Mouse (Mus musculus) thymus, postnatal 10 days (tissue): ENCODE data around the gene Tns4.
A peak's percentile ranks its signal among the peaks of the same experiment; 100 is the strongest.

Source experiments
- DNase-seq, 2 experiments: peaks; one replicate each; pipeline ENCODE4 v3.0.0; 2021; ENCODE audit warnings: low spot score in 2 of 2

Tns4 gene

DNA sequence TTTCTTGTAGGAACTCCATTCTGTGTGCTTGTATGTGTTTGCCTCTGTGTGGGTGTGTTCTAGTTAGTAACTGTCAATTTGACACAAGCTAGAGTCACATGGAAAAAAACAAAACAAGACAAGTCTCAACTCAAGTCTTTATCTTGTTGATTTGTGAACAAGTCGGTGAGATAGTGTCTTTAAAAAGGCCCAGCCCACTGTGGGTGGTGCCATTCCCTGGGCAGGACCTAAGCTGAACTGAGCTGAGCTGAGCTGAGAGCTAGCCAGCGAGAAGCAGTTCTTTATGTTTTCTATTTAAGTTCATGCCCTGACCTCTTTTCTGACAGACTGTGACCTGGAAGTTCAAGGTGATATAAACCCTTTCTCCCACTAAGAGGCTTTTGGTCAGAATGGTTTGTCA, 2.6 kb upstream of the Tns4 start:
- no peak for DNase-seq

DNA sequence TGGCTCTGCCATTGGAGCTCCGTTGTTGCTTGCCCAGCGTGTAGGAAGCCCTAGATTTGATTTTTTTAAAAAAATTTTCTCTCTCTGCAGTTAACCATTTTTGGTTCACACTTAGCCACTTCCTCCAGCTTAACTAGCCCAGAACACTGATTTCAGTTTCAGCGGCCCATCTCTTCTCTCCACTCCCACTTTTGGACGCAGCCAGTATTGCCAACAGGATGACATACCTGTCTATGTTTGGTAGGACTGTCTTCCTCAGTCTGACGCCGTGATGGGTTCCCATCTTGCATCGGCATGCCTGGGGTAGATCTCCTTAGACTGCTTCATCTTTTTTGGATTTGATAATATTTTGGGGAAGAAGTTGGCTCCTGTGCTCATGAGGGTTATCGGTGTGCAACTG, 1.3 kb upstream of the Tns4 start:
- DNase-seq: peak in 1 of 2 experiments; percentile 31

DNA sequence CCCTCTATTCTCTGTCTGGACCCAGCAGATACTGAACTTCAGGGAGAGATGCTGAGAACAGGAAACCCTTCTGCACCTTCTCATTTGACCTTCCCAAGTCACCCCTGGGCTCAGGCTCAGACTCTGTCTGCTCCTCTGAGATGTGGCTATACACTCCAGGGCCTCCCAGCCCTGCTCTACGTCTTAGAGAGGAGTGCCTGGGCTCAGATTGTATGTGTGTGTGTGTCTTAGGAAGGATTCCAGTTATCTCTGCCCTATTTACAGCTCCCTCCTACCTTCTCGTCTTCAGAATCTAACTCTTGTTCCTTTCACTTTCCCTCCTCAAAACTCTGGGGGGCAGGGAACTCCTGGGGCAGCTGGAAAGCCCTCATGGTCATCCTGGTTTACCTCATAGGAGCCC, 620 bp downstream of the Tns4 start:
- DNase-seq: no peak

GRCm38 (mm10) chr11:99084366-99084765, 4.7 kb downstream of the Tns4 start:
- no peak for DNase-seq

GRCm38 (mm10) chr11:99083516-99083915, 5.6 kb downstream of the Tns4 start:
- no peak for DNase-seq

- no peak for DNase-seq
Measured at GRCm38 (mm10) chr11:99082098-99082497, 7.0 kb downstream of the Tns4 start.

DNA sequence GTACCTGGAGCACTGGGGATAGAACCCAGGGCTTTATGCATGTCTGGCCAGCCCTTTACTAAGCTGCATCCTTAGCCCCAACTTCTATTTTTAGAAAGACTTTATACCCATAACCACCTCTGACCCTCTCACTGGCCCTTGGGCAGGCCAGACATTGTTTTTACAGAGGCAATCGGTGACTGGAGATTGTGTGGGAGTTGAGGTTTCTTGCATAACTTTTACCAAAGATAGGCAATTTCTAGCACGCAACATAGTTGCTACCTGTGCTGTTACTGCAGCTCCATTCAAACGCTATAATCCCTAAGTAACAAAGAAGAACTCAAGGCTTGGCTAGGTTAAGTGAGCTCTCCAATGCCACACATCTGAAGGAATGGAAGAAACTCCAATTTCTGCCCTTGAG, 7.5 kb downstream of the Tns4 start:
- no peak for DNase-seq

DNA sequence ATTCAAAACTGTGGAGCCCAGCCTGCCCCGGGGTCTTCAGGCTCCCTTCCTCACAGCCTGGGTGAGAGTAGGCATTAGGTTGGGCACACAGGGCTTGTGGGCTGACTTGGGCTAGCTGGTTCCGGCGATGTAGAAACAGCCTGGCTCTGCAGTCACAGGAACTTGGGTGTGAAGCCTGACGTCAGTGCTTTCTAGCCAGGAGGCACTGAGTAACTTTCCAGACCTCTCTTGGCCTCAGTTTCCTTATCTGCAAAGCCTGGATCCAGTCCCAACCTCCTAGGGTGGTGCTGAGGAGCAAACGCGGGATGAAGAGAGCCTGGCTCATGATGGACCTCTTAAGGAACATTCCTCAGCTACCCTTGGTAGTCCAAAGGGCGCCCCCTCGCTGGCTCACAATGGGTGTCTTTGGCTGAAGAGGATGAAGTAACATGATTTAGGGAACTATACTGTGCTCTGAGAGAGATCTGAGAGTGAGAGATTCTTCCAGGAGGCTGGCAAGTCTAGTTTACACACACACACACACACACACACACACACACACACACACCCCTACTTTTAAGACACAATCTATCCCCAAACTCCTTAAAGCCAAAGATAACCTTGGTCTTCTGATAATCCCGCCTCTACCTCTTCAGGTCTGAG, 8.1 kb downstream of the Tns4 start:
- DNase-seq: no peak

DNA sequence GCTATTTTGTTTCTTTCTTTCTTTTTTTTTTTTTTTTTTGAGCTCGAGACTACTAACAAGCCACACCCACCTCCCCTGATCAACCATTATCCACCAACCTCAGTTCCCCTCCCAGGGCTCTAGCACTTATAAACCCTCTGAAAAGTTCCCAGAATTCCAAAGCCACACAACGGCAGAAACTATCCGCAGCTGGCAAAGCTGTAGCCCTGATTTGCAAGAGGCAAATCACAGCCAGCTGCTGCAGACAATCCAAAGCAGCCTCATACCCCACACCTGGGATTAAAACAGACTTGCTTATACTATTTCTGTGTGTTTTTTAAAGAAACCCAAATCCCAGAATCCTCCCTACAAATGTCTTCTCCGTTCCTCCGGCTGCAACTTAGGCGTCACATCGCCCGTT, 11.2 kb downstream of the Tns4 start:
- no peak for DNase-seq

DNA sequence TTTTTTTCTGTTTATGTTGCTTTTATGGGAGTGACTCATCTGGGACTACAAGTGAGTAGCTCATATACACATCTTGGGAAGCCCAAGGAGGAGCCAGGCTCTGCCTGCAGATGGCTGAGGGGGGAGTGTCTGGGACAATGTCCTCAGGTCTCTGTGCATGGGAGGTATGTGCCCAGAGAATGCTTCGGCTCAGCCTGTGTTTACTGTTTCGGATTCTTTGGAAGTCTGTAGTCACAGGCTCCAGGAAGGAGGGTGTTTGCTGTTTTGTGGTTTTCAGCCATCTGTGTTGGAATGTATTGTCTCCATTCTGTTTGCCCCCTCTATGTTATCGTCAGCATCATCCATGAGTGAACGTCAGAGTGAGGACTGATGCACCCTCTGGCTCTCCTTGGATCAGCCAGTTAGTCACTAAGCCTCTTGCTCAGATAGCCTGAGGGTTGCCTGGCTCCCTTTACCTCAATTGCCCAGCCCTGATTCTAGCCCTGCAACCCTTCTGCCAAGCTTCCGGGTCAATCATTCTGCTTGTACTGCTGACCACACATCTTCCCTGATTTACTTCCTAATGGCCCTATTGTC, 12.3 kb downstream of the Tns4 start:
- no peak for DNase-seq

DNA sequence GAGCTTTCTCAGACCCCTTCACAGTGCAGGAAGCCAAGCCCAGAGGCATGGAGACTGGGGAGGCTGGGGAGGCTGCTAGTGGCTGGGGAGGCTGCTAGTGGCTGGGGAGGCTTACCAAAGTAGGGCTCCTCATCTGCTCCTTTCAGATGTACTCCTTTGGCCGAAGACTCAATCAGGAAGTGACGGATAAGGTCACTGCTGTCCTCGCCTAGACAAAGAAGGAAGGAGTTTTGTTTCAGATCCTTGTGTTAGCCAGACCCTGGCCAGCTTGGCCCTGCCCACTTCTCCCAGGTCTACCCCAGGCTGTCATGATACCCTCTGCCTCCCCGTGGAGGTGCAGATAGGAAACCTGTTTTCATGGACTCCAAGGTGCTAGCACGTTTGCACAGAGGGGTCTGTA, 15.3 kb downstream of the Tns4 start:
- no peak for DNase-seq

- no peak for DNase-seq
Measured at GRCm38 (mm10) chr11:99071866-99072265, 17.2 kb downstream of the Tns4 start.

DNA sequence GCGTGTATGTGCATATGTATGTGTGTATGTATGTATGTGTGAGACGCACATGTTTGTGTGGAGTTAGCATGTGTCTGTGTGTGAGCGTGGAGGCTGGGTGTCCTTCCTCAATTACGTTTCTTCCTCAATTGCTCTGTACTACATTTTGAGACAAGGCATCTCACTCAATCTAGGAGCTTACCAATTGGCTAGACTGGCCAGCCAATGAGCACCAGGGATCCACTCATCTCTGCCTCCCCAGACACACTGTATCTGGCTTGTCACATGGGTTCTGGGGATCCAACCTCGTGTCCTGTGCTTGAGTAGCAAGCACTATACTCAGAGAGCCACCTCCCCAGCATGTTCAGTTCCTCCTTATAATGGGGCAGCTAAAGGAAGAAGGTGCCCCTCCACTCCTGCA, 20.7 kb downstream of the Tns4 start:
- DNase-seq: no peak

DNA sequence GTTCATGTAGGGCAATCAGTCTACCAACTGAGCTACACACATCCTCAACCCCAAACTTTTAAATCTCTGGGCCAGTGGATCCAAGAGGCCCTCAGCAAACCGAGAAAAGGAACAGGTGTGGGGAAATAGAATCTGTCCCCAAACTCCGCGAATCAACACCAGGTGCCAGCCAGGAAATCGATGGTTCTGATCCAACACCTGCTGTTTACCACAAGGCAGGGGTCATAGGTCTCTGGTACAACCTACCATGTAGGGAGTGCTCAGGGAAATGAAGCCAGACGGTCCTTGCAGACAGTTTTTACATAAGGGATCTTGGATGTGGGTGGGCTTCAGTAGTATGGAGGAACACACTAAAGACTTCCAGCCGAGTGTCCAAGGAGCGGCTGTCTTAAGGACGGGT, 21.5 kb downstream of the Tns4 start:
- DNase-seq: no peak

- peak; percentile 53 to 86 for DNase-seq
Measured at GRCm38 (mm10) chr11:99065979-99066378, 23.1 kb downstream of the Tns4 start.

DNA sequence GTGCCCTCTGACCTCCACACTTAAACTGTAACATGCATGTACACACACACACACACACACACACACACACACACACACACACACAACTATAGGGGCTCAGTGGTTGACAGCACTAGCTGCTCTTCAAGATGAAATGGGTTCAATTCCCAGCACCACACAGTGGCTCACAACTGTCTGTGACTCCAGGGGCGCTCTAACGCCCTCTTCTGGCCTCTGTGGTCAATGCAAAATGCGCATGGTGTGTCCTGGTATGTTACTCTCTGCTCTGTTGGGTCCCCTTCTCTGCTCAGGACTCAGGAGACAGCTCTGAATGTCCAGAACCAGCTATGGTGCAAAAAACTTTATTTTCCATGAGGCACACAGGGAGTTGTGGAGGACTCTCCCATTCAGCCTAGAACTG, 23.8 kb downstream of the Tns4 start:
- DNase-seq: no peak

- DNase-seq: no peak
Measured at GRCm38 (mm10) chr11:99063406-99064131, 25.5 kb downstream of the Tns4 start.

- DNase-seq: no peak
Measured at GRCm38 (mm10) chr11:99062661-99063060, 26.4 kb downstream of the Tns4 start.

DNA sequence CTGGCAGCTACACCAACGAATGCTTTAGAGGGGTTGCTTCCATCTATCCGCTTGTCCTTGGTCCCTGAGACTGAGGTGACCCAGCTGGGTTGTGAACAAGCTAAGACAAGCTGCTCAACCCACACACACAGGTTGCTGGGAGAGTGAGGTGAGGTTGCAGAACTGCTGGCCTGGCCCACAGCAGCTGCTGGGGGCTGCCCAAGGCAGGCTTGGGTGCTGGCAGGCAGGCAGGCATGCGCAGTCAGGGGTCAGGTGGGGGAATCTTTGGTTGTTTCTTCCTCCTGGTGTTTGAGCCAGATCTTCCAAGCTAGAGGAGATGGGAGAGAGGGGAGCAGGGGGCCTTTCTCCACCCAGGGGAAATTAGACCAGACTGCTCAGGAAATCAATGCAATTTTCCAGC, 28.7 kb downstream of the Tns4 start:
- no peak for DNase-seq

DNA sequence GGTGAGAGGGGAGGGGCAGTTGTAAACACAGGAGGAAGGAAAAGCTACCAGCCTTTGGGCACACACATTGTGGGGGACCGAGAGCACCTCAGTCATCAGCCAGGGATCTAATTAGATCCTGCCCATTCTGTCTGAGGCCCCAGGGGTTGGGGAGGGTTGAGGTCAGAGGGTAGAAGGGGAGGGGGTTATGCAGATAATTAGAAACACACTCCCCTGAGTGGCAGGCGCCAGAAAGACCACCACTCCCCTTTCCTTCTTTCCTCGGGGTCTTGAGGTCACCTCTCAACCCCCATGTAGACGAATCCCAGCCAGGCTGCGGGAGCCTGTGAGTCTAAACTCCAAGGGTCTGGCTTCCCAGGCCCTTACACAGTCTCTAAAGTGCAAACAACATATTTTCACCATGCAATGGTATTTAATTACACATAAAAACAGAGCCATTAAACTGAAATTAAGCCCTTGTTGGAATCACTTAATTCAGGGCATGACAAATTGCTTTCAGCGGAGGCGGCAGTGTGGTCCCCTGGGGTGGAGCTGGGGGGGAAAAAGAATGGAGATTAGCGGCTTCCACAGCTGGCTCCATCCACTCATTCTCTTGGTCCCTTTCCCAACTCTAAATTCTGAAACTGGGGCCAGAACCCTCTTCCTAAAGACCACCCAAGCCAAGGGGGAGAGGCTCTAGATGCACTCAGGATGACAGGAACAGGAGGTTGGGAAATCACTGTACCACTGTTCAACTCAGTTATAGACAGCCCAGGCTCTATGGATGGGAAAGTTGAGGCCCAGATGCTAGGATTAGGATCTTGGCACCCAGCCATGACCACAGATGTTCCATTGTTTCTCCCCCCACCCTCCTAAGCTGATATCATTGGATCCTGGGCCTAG, 33.3 kb downstream of the Tns4 start:
- no peak for DNase-seq

DNA sequence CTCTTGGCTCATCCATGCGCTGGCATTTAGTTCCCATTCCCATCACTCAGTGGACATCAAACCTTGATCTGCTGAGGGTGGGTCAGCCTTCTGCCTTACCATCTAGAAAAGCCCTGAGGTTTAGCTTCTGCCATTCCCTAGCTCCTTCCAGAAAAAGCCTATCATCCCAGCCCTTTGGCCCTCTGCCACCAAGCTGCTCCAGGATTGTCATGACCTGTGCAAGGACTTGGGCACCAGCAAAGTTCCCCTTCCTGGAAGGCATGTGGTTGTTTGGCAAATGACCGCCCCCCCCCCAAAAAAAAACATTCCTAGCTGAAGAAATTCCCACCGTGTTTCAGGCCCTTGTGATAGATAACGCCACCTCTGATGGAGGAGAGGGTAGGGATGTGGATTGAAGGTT, 34.0 kb downstream of the Tns4 start:
- DNase-seq: no peak

DNA sequence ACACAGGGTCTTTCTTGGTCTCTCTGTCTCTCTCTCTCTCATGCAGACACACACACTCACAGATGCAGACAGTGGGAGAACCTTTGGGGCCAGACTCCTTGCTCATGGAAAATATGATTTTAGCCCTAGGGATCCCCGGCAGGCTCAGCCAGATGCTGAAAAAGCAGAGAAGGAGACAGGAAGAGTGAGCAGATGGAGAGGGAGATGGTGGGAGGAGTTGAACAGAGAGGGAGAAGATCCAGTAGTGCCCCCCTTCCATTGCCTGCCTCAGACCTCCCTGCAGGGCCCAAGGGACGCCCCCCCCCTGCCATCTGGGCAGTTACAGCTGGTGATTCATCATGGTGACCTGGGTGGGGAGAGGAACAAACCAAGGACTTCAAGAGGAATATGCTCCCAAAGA, 41.5 kb downstream of the Tns4 start:
- no peak for DNase-seq
